Mouse (Mus musculus) heart, embryonic 16.5 days (tissue): ENCODE results near the gene Ranbp3l. TPM values are rescaled to one million over a fixed set of nuclear protein-coding genes. Genes with fewer than 3 reads are reported as not detected.

ENCODE experiments used
- ATAC-seq: fragments of 200-750 bp; cut with Nextera tagmentation; replicated peaks from 2 replicates; pipeline ENCODE4 v1.8.0; 2017; ENCODE audit warnings: moderate number of reproducible peaks; ENCODE audit not compliant: insufficient read depth, low FRiP score; ENCODE audit errors: extremely low read depth
- H3K27ac ChIP-seq: fragments of 300-500 bp; sonication (generic); 2 replicates; pipeline ENCODE4 v1.5.1; 2014; ENCODE audit warnings: mild to moderate bottlenecking, low read length, control low read depth, moderate library complexity
- H3K27me3 ChIP-seq: fragments of 300-500 bp; sonication (generic); 2 replicates; pipeline ENCODE4 v1.6.1; 2014; ENCODE audit warnings: low read length, mixed read lengths; ENCODE audit not compliant: control insufficient read depth, insufficient read depth
- H3K36me3 ChIP-seq: fragments of 300-500 bp; sonication (generic); 2 replicates; pipeline ENCODE4 v1.6.1; 2014; ENCODE audit not compliant: control insufficient read depth, insufficient read depth
- H3K4me1 ChIP-seq: fragments of 300-500 bp; sonication (generic); 2 replicates; pipeline ENCODE4 v1.6.1; 2014; ENCODE audit warnings: low read length, mixed read lengths; ENCODE audit not compliant: control insufficient read depth, insufficient read depth
- H3K4me2 ChIP-seq: fragments of 300-500 bp; sonication (generic); 2 replicates; pipeline ENCODE4 v1.6.1; 2014; ENCODE audit warnings: low read depth, mild to moderate bottlenecking, control low read depth, low read length
- H3K4me3 ChIP-seq: fragments of 300-500 bp; sonication (generic); 2 replicates; pipeline ENCODE4 v1.5.1; 2014; ENCODE audit warnings: mild to moderate bottlenecking, control low read depth, low read length
- H3K9ac ChIP-seq: fragments of 300-500 bp; sonication (generic); 2 replicates; pipeline ENCODE4 v1.6.1; 2014; ENCODE audit warnings: low read length, control low read depth
- H3K9me3 ChIP-seq: fragments of 300-500 bp; sonication (generic); replicated peaks from 2 replicates; pipeline ENCODE4 v1.6.1; 2016; ENCODE audit warnings: low read length; ENCODE audit not compliant: control insufficient read depth
- WGBS: fragments of 180-500 bp; shearing (Covaris S2); extraction: QIAGEN DNeasy Blood & Tissue Kit; methylation state at CpG from one replicate; pipeline ENCODE4 v1.1.7; 2014; 5-methylcytosine and 5-hydroxymethylcytosine counted together
- polyA plus RNA-seq: library from polyadenylated mRNA; unstranded; fragments of >200 nt; fragmentation: Nextera tagmentation; extraction: Ambion mirVana; gene quantifications from 2 replicates; pipeline ENCODE4 v1.2.1, GENCODE M21; 2015

Gene Ranbp3l
- polyA plus RNA-seq, 1 experiment from 2014 or later, result 0.18 TPM

DNA sequence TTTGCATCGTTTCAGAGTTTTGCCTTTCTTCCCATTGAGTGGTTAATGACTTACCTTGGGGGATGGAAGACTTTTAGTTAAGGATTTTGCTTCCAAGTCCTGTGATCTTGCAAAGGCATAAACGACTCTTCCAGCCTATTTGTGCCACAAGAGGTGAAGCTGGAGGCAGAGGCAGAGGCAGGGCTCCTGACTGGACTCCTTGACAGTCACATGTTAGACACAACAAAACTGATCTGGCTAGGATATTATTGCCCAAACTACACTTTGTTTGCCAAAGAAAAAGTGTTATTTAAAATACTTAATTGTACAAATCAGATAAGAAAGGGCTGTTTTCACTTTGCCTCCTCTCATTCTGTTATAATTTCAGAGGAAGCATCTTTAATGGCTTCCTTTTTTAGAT, 106.4 kb downstream of the Ranbp3l start:
- Histone ChIP-seq H3K27ac (peak overlapping the region; percentile 98), H3K9me3 (no peaks in the 10 kb centered on the region), H3K9ac (peak overlapping the region; percentile 97), H3K4me3 (peak overlapping the region; percentile 97; the same call in 1 of the 2 replicates), H3K4me1 (peaks cover 59% of the 10 kb centered on the region), H3K27me3 (no peaks in the 10 kb centered on the region), H3K36me3 (no peaks in the 10 kb centered on the region), H3K4me2 (peak overlapping the region; percentile 71)
- WGBS, result 13% methylated on average over 2 of the region's 2 CpGs
- no peak for ATAC-seq

DNA sequence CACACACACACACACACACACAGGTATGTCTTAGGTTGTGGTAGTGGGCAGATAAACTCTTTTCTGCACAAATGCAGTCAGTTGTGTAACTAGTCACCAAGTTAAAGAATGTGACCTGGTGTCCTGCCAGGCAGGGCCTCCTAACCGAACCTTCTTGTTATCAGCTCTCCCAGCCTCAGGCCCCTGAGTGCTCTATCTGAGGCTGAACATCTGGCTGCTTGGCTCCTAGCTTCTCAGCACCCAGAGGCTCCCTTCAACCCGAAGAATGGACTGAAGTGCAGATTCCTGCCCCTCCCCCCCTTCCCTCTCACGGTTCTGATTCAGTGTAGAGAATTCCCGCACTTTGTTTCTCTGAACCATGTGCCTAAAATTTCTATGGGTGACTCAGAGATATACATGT, 106.9 kb downstream of the Ranbp3l start:
- H3K27me3 ChIP-seq, result no peaks in the 10 kb centered on the region
- peak overlapping the region; percentile 39; the same call in 1 of the 2 replicates for H3K9ac ChIP-seq
- H3K4me3 ChIP-seq, result peak overlapping the region; percentile 11
- no peaks in the 10 kb centered on the region for H3K9me3 ChIP-seq
- WGBS, result 8% methylated on average over 4 of the region's 4 CpGs
- H3K36me3 ChIP-seq, result no peaks in the 10 kb centered on the region
- ATAC-seq, result no peak
- H3K4me1 ChIP-seq, result peaks cover 65% of the 10 kb centered on the region
- H3K27ac ChIP-seq, result peak overlapping the region; percentile 78
- peak overlapping the region; percentile 52 for H3K4me2 ChIP-seq

DNA sequence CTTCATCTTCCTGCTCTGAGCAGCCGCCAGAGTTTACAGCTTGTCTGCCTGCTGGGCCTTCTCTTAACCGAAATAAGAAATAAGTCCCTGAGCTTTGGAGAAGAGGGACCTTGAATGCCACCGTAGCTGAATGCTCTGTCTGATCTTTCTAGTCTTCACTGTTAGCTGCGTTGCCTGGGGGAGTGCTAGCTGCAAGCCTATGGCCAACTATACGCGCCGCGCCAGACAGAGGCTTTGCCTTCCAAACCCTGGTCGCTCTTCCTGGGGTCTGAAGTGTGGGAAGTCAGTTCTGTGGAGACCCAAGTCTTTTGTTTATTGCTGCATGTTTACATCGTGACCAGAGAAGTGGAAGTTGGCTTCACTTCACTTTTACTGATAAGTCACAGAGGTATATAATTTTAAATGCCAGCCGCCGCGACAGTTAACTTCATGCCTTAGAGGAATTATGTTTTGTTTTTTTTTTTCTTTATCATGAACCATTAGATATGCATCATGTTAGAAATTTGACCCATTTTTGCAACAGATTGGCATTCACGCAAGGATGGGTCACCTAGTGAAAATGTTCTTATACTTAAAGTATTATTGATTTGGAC, 108.0 kb downstream of the Ranbp3l start:
- peak overlapping the region; percentile 78 for H3K27ac ChIP-seq
- H3K4me3 ChIP-seq, result peak overlapping the region; percentile 29; the same call in 1 of the 2 replicates
- peak overlapping the region; percentile 52 for H3K4me2 ChIP-seq
- H3K9me3 ChIP-seq, result no peaks in the 10 kb centered on the region
- 41% methylated on average over 14 of the region's 14 CpGs for WGBS
- H3K36me3 ChIP-seq, result no peaks in the 10 kb centered on the region
- ATAC-seq, result no peak
- no peaks in the 10 kb centered on the region for H3K27me3 ChIP-seq
- peak overlapping the region; percentile 65 for H3K9ac ChIP-seq
- H3K4me1 ChIP-seq, result peaks cover 64% of the 10 kb centered on the region

- Histone ChIP-seq H3K4me3 (0 out of 2 replicates have a peak overlapping the region, but pooled peaks have one; percentile 13), H3K9me3 (no peaks in the 10 kb centered on the region), H3K36me3 (peaks cover 3% of the 10 kb centered on the region; the same call in 1 of the 2 replicates), H3K27ac (peak overlapping the region; percentile 98), H3K4me1 (peaks cover 73% of the 10 kb centered on the region), H3K27me3 (no peaks in the 10 kb centered on the region), H3K9ac (peak overlapping the region; percentile 57), H3K4me2 (peak overlapping the region; percentile 56)
- WGBS, result 24% methylated on average over 12 of the region's 12 CpGs
- peak; percentile 77 for ATAC-seq
Measured at GRCm38 (mm10) chr15:9078481-9079300, 110.9 kb downstream of the Ranbp3l start.

GRCm38 (mm10) chr15:9079626-9080025, 111.9 kb downstream of the Ranbp3l start:
- WGBS, result 36% methylated on average over 5 of the region's 5 CpGs
- Histone ChIP-seq H3K36me3 (peaks cover 5% of the 10 kb centered on the region; the same call in 1 of the 2 replicates), H3K4me1 (peaks cover 65% of the 10 kb centered on the region), H3K4me2 (peak overlapping the region; percentile 56), H3K4me3 (no peak overlapping the region), H3K9me3 (no peaks in the 10 kb centered on the region), H3K27me3 (no peaks in the 10 kb centered on the region), H3K27ac (peak overlapping the region; percentile 98), H3K9ac (0 out of 2 replicates have a peak overlapping the region, but pooled peaks have one; percentile 26)
- no peak for ATAC-seq

- 31% methylated on average over 4 of the region's 4 CpGs for WGBS
- Histone ChIP-seq H3K4me1 (peaks cover 59% of the 10 kb centered on the region), H3K4me2 (0 out of 2 replicates have a peak overlapping the region, but pooled peaks have one; percentile 1), H3K9me3 (no peaks in the 10 kb centered on the region), H3K27ac (peak overlapping the region; percentile 30), H3K9ac (no peak overlapping the region), H3K36me3 (peaks cover 5% of the 10 kb centered on the region; the same call in 1 of the 2 replicates), H3K4me3 (no peak overlapping the region), H3K27me3 (no peaks in the 10 kb centered on the region)
- ATAC-seq, result no peak
Measured at GRCm38 (mm10) chr15:9080206-9080605, 112.5 kb downstream of the Ranbp3l start.

DNA sequence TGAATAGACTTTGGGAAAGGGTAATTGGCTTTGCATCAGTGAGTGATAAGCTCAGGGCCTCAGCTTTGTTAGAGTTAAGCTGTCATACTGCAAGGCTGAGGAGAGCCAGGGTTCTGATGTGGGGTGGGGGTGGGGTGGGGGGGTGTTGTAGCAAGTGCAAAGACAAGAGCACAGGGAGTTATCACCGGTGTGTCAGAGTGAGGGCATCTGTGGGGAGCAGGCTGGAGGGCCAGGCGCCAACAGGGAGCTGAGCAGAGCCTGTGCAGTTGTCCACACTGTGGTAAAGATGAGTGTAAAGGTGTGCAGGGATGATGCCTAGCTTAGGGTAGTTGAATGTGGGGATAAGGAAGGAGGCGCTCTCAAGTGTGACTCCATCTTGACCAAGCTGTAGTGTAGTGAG, 113.5 kb downstream of the Ranbp3l start:
- Histone ChIP-seq H3K36me3 (peaks cover 5% of the 10 kb centered on the region; the same call in 1 of the 2 replicates), H3K4me1 (peaks cover 49% of the 10 kb centered on the region), H3K27ac (peak overlapping the region; percentile 14; the same call in 1 of the 2 replicates), H3K27me3 (no peaks in the 10 kb centered on the region), H3K9me3 (no peaks in the 10 kb centered on the region), H3K4me3 (no peak overlapping the region), H3K4me2 (no peak overlapping the region), H3K9ac (no peak overlapping the region)
- 0 out of 2 replicates have a peak, but pooled peaks have one; percentile 29 for ATAC-seq
- 46% methylated on average over 3 of the region's 3 CpGs for WGBS

DNA sequence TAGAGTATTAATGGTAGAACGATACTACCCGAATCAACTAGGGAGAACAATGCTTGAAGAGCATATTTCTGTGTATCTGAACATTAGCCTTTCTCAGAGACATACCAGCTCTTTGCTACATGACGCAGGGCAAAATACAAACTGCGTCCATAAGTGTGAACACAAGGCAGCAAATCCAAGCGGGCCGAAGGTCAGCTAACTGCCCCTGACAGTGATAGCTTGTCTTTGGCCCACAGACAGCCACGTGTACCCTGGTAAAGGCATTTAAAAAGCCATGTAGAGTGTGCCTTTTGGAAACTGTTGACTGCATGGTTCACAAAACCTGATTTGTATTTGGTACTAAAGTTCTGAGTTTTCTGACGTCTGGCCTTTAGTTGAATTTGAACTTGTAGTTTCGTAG, 115.0 kb downstream of the Ranbp3l start:
- 59% methylated on average over 9 of the region's 9 CpGs for WGBS
- Histone ChIP-seq H3K4me3 (no peak overlapping the region), H3K4me2 (no peak overlapping the region), H3K9me3 (no peaks in the 10 kb centered on the region), H3K4me1 (peaks cover 48% of the 10 kb centered on the region), H3K27me3 (no peaks in the 10 kb centered on the region), H3K36me3 (peaks cover 6% of the 10 kb centered on the region; the same call in 1 of the 2 replicates), H3K9ac (no peak overlapping the region), H3K27ac (no peak overlapping the region)
- no peak for ATAC-seq

GRCm38 (mm10) chr15:9086813-9087212, 119.1 kb downstream of the Ranbp3l start:
- H3K27ac ChIP-seq, result no peak overlapping the region
- WGBS, result 46% methylated on average over 11 of the region's 11 CpGs
- no peak overlapping the region for H3K4me2 ChIP-seq

More at GRCm38 (mm10) chr15:9086813-9087212, 119.1 kb downstream of the Ranbp3l start:
- Histone ChIP-seq H3K4me3 (no peak overlapping the region), H3K4me1 (peaks cover 17% of the 10 kb centered on the region), H3K27me3 (no peaks in the 10 kb centered on the region), H3K9ac (no peak overlapping the region), H3K36me3 (peaks cover 17% of the 10 kb centered on the region), H3K9me3 (no peaks in the 10 kb centered on the region)
- ATAC-seq, result no peak
